Mouse (Mus musculus) intestine, embryonic 14.5 days (tissue): ENCODE results near the gene Msantd2. TPM values are rescaled to one million over a fixed set of nuclear protein-coding genes. Genes with fewer than 3 reads are reported as not detected.

ENCODE experiments used
- ATAC-seq: fragments of 200-750 bp; cut with Nextera tagmentation; replicated peaks from 2 replicates; pipeline ENCODE4 v1.8.0; 2017; ENCODE audit warnings: low read depth, moderate number of reproducible peaks, moderate TSS enrichment, moderate library complexity; ENCODE audit not compliant: low FRiP score, low TSS enrichment
- DNase-seq: peaks from one replicate; pipeline ENCODE4 v3.0.0-alpha.2; 2018; ENCODE audit warnings: low spot score
- H3K27ac ChIP-seq: fragments of 300-500 bp; sonication (generic); 2 replicates; pipeline ENCODE4 v1.5.1; 2014; ENCODE audit warnings: low read depth, mild to moderate bottlenecking, control low read depth
- H3K27me3 ChIP-seq: fragments of 300-500 bp; sonication (generic); replicated peaks from 2 replicates; pipeline ENCODE4 v1.6.1; 2014; ENCODE audit warnings: low read length, control low read depth; ENCODE audit not compliant: control insufficient read depth, insufficient read depth
- H3K36me3 ChIP-seq: fragments of 300-500 bp; sonication (generic); 2 replicates; pipeline ENCODE4 v1.6.1; 2014; ENCODE audit warnings: low read length, control low read depth; ENCODE audit not compliant: control insufficient read depth, insufficient read depth
- H3K4me1 ChIP-seq: fragments of 300-500 bp; sonication (generic); replicated peaks from 2 replicates; pipeline ENCODE4 v1.6.1; 2014; ENCODE audit warnings: low read length, control low read depth, mixed read lengths; ENCODE audit not compliant: control insufficient read depth, insufficient read depth
- H3K4me2 ChIP-seq: fragments of 300-500 bp; sonication (generic); 2 replicates; pipeline ENCODE4 v1.6.1; 2014; ENCODE audit warnings: low read length
- H3K4me3 ChIP-seq: fragments of 300-500 bp; sonication (generic); 2 replicates; pipeline ENCODE4 v1.5.1; 2014; ENCODE audit warnings: low read depth, low read length, control low read depth, mixed read lengths
- H3K9ac ChIP-seq: fragments of 300-500 bp; sonication (generic); 2 replicates; pipeline ENCODE4 v1.6.1; 2014; ENCODE audit warnings: mild to moderate bottlenecking, low read length
- H3K9me3 ChIP-seq: fragments of 300-500 bp; sonication (generic); 2 replicates; pipeline ENCODE4 v1.6.1; 2016; ENCODE audit warnings: low read length, control low read depth; ENCODE audit not compliant: control insufficient read depth
- WGBS: fragments of 180-500 bp; shearing (Covaris S2); extraction: QIAGEN DNeasy Blood & Tissue Kit; methylation state at CpG from one replicate; pipeline ENCODE4 v1.1.7; 2014; 5-methylcytosine and 5-hydroxymethylcytosine counted together
- polyA plus RNA-seq: library from polyadenylated mRNA; unstranded; fragments of >200 nt; fragmentation: Nextera tagmentation; extraction: Ambion mirVana; gene quantifications from 2 replicates; pipeline ENCODE4 v1.2.1, GENCODE M21; 2014

Msantd2 gene
- polyA plus RNA-seq, 1 experiment from 2014 or later: 29.5 TPM

DNA sequence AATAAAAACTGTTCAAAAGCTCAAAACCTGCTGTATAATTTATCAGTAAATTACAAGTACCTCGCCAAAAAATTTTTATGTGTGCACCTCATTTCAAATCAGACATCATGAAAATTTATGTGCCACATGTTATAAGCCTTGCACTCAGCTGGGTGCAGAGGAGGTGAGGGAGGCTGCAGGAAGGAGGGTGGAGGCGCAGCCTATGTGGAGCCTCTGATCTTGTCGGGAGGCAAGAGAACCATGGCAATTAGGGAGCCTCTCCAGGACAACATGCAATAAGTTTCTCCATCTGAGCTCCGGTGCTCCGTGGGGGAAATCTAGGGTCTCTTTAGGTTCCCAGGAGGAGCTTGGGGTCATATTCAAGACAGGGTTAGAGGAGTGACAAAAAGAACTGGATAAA, 78.3 kb downstream of the Msantd2 start:
- Histone ChIP-seq H3K4me3 (no peak overlapping the region), H3K4me1 (peaks cover 12% of the 10 kb centered on the region; the same call in 1 of the 2 replicates), H3K27ac (no peak overlapping the region), H3K36me3 (no peaks in the 10 kb centered on the region), H3K9ac (no peak overlapping the region), H3K9me3 (no peaks in the 10 kb centered on the region), H3K4me2 (peak overlapping the region; percentile 20; the same call in 1 of the 2 replicates), H3K27me3 (no peaks in the 10 kb centered on the region)
- DNase-seq (no peak), ATAC-seq (no peak)
- WGBS: 38% methylated on average over 5 of the region's 5 CpGs

DNA sequence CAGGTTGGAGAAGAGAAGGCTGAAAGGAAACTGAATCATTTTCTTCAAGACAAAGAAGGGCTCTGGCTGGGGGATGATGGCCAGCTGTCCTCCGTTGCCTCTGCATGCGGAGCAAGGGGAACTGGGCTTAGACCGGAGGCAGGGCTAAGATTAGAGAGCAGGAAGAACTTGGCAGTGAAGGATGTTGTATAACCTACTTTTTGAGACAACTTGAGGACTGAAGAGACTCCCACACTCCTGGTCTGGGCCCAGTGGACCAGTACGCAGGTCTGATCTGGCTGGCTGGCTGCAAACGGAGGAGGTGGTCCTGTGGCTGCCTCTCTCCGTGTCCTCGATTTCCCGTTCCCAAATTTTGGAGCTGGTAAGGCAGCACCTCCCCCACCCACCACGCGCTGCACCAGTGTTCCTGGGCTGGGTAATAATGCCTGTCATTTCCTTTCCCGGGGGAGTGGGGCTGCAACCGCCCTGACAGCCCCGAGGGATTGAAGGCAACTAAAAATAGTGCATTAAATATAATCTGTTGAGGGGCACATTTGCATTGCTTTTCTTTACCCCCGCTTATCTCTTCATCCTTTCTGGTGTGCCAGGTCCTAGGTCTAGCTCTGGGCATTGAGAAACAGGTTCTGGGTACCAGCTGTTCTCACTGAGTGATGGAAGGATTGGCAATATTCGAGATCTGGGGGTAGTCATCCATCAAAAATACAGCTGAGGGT, 78.9 kb downstream of the Msantd2 start:
- ATAC-seq (peak; percentile 36), DNase-seq (no peak)
- Histone ChIP-seq H3K27me3 (no peaks in the 10 kb centered on the region), H3K4me1 (peaks cover 12% of the 10 kb centered on the region; the same call in 1 of the 2 replicates), H3K4me3 (no peak overlapping the region), H3K9ac (no peak overlapping the region), H3K27ac (no peak overlapping the region), H3K4me2 (peak overlapping the region; percentile 20; the same call in 1 of the 2 replicates), H3K36me3 (no peaks in the 10 kb centered on the region), H3K9me3 (no peaks in the 10 kb centered on the region)
- 27% methylated on average over 15 of the region's 15 CpGs for WGBS

GRCm38 (mm10) chr9:37568605-37569214, 79.6 kb downstream of the Msantd2 start:
- Histone ChIP-seq H3K9ac (no peak overlapping the region), H3K9me3 (no peaks in the 10 kb centered on the region), H3K27ac (no peak overlapping the region), H3K4me1 (peaks cover 12% of the 10 kb centered on the region; the same call in 1 of the 2 replicates), H3K4me3 (no peak overlapping the region), H3K27me3 (no peaks in the 10 kb centered on the region), H3K4me2 (no peak overlapping the region), H3K36me3 (no peaks in the 10 kb centered on the region)
- DNase-seq (no peak), ATAC-seq (peak; percentile 64; the same call in 1 of the 2 replicates)
- WGBS: 34% methylated on average over 4 of the region's 4 CpGs

DNA sequence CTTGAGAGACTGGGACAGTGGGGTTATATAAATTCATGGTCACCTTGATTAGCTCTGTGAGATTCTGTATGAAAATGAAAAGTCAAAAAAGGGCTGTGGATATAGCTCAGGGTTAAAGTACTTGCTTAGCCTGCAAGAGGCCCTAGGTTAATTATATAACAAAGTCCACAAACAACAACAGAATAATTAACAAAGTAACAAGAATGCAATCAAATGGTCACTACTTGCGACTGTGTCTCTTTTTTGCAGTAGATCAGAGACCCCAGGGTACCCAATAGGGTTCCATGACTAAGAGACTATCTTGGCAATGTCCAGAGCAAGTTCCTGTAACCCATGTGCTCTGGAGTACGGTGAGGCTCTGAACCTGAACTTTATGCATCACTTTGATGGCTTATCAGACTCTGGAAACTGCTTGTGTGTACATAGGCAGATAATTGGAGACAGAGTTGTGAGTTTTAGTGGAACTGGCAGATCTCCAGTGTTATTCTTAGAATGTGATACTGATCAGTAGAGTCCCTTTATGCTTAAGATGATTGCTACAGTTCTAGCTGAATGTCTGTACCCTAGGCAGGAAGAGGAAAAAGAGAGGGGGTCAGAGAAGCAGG, 80.2 kb downstream of the Msantd2 start:
- Histone ChIP-seq H3K9me3 (no peaks in the 10 kb centered on the region), H3K27ac (no peak overlapping the region), H3K9ac (no peak overlapping the region), H3K27me3 (no peaks in the 10 kb centered on the region), H3K4me3 (no peak overlapping the region), H3K4me1 (peaks cover 12% of the 10 kb centered on the region; the same call in 1 of the 2 replicates), H3K4me2 (no peak overlapping the region), H3K36me3 (no peaks in the 10 kb centered on the region)
- DNase-seq (no peak), ATAC-seq (0 out of 2 replicates have a peak, but pooled peaks have one; percentile 5)
- WGBS: 79% methylated on average over 2 of the region's 2 CpGs

DNA sequence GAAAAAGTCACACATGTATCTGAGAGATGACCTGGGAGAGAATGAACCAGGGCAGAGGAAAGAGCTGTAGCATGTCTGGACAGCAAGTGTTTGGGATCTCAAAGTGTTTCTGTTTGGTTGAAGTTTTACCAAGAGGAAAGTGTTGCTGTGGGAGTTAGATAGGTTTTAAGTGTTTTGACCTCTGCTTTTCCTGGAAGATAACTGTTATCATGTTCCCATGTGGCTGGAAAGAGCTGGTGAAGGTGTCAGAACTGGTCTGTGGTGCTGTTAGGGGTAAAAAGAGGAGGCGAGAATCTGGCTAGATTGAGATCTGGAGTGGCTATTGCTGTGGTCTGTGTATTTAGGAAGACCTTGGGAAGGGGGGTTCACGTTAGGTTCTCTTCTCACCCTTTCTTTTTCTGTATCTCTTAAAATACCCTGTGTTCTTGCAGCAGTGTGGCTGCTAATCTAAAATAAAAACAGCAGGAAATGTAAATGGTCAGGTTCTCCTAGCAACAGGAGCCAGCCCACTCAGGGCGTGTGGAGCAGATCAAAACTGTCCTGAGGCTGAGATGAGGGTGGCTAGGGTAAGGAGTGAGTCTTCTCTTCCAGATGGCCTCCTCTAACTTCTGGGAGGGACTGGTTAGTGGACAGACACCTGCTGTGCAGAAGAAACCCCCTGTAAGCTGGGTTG, 83.2 kb downstream of the Msantd2 start:
- H3K4me3 ChIP-seq: no peak overlapping the region
- H3K4me2 ChIP-seq: no peak overlapping the region
- H3K27ac ChIP-seq: no peak overlapping the region
- peaks cover 12% of the 10 kb centered on the region; the same call in 1 of the 2 replicates for H3K4me1 ChIP-seq
- H3K9ac ChIP-seq: no peak overlapping the region
- no peaks in the 10 kb centered on the region for H3K9me3 ChIP-seq
- 55% methylated on average over 3 of the region's 3 CpGs for WGBS
- DNase-seq (no peak), ATAC-seq (no peak)
- no peaks in the 10 kb centered on the region for H3K36me3 ChIP-seq
- no peaks in the 10 kb centered on the region for H3K27me3 ChIP-seq

Other genes starting within 250 kb of the Msantd2 start
- 1.0 and 1.5 TPM in 2 replicates for gene Slc37a2, start 233.6 kb upstream of the Msantd2 start, polyA plus RNA-seq
- 6.4 and 6.7 TPM in 2 replicates for gene Ccdc15, start 140.9 kb upstream of the Msantd2 start, polyA plus RNA-seq
- not detected in 2 replicates for gene Hepacam, start 122.0 kb upstream of the Msantd2 start, polyA plus RNA-seq
- 9.8 and 12.8 TPM in 2 replicates for gene Robo4, start 87.4 kb upstream of the Msantd2 start, polyA plus RNA-seq
- not detected in 2 replicates for gene Robo3, start 56.1 kb upstream of the Msantd2 start, polyA plus RNA-seq
- gene Esam, start 38.8 kb downstream of the Msantd2 start, polyA plus RNA-seq: 47.2 and 50.4 TPM in 2 replicates
- 2.9 and 6.3 TPM in 2 replicates for gene Vsig2, start 49.9 kb downstream of the Msantd2 start, polyA plus RNA-seq
- 2.5 and 3.4 TPM in 2 replicates for gene Nrgn, start 63.6 kb downstream of the Msantd2 start, polyA plus RNA-seq
- 12.2 and 13.0 TPM in 2 replicates for gene Siae, start 66.4 kb downstream of the Msantd2 start, polyA plus RNA-seq
- gene Spa17, start 124.4 kb downstream of the Msantd2 start, polyA plus RNA-seq: 4.7 and 4.8 TPM in 2 replicates
- gene Tbrg1, start 168.0 kb downstream of the Msantd2 start, polyA plus RNA-seq: 166 and 169 TPM in 2 replicates
- gene Panx3, start 179.9 kb downstream of the Msantd2 start, polyA plus RNA-seq: not detected in 2 replicates
- gene Olfr160, start 226.9 kb downstream of the Msantd2 start, polyA plus RNA-seq: not detected in 2 replicates